Comparison of ENCODE assay signal across 23 mouse cellular contexts in genomic region chr11:72566304-72566703, GRCm38 (mm10). TPM values are rescaled to one million over a fixed set of nuclear protein-coding genes. Genes with fewer than 3 reads are reported as not detected.
DNase-seq lines count a peak whose midpoint lies in the region; ATAC-seq and TF ChIP-seq lines count a peak whose summit lies in the region.
"Had no signal": no experiment of that assay in that cellular context is flagged by ENCODE, and none has a peak within 500 bp of the region (broad histone marks: within the 10 kb centered on the region; RNA-seq: fewer than 3 reads in every experiment).

No protein-coding gene starts in this region.

- H3K4me1 ChIP-seq in liver, postnatal 0 days (ENCODE audit: insufficient read depth): peaks cover 4% of the 10 kb centered on the region; the same call in 1 of the 2 replicates

- H3K36me3 ChIP-seq in liver, postnatal 0 days (replicated peaks; ENCODE audit: insufficient read depth, low read length): no peaks in the 10 kb centered on the region
- H3K36me3 ChIP-seq: G1E had no signal

- peak; percentile 56; the same call in 1 of the 2 replicates for ATAC-seq in liver, postnatal 0 days
- ATAC-seq: activated CD4-positive, CD25-positive, alpha-beta regulatory T cell, adult 4 months; CD4-positive, CD25-positive, alpha-beta regulatory T cell, adult 4 months; Patski had no signal

- intact Hi-C loops in left cerebral cortex, adult 2 months (cut with DNase I): loop anchor here (1.0 to 2.0 kb wide), 3 partner anchors 44 to 452 kb away; partner anchors contain the start of gene Camkk1
- intact Hi-C loops in left cerebral cortex, postnatal 4 days (cut with DNase I): loop anchor here (10.0 kb wide), 3 partner anchors 112 to 342 kb away; no protein-coding TSS in a partner anchor

- no peak overlapping the region for H3K9ac ChIP-seq in liver, postnatal 0 days (replicated peaks)

- 76% methylated on average over 7 of the region's 7 CpGs for WGBS in liver, postnatal 0 days (ENCODE audit: insufficient replicate concordance)

- H3K4me3 ChIP-seq in layer of hippocampus, adult 2 months: no peak overlapping the region
- H3K4me3 ChIP-seq in left cerebral cortex, adult 2 months: no peak overlapping the region
- no peak overlapping the region for H3K4me3 ChIP-seq in liver, postnatal 0 days (ENCODE audit: low read depth, low read length)

- no peak for TF ChIP-seq CTCF in layer of hippocampus, adult 2 months (conservative IDR thresholded peaks at IDR 0.05)
- TF ChIP-seq CTCF in left cerebral cortex, adult 2 months (IDR thresholded peaks at IDR 0.05): no peak
- no peak for TF ChIP-seq CTCF in liver, postnatal 0 days (IDR thresholded peaks at IDR 0.05; ENCODE audit: low read depth)

- 0 out of 2 replicates have a peak, but pooled peaks cover 3% of the 10 kb centered on the region for H3K27me3 ChIP-seq in liver, postnatal 0 days (ENCODE audit: insufficient read depth, low read length)
- H3K27me3 ChIP-seq: CH12.LX, Patski had no signal

- H3K27ac ChIP-seq in layer of hippocampus, adult 2 months: peak overlapping the region; percentile 85
- H3K27ac ChIP-seq in left cerebral cortex, adult 2 months: peak overlapping the region; percentile 21; the same call in 1 of the 2 replicates
- no peak overlapping the region for H3K27ac ChIP-seq in liver, postnatal 0 days (ENCODE audit: low read depth)

- TF ChIP-seq EP300 in liver, postnatal 0 days (IDR thresholded peaks at IDR 0.05; ENCODE audit: low read depth): no peak

- H3K9me3 ChIP-seq in liver, postnatal 0 days (ENCODE audit: low read length): no peaks in the 10 kb centered on the region
- H3K9me3 ChIP-seq: G1E had no signal

- no peak overlapping the region for H3K4me2 ChIP-seq in liver, postnatal 0 days (ENCODE audit: low read depth, low read length)

- peak; percentile 58 for DNase-seq in heart, adult 11 months
- no peak for DNase-seq in heart, adult 8-10 months (ENCODE audit: low spot score)
- no peak for DNase-seq in layer of hippocampus, adult 2 months (ENCODE audit: low spot score in 2 of 2)
- no peak for DNase-seq in layer of hippocampus, adult 18-20 months (ENCODE audit: low spot score in 2 of 2)
- no peak for DNase-seq in left cerebral cortex, adult 2 months (ENCODE audit: extremely low spot score in 1 of 2, low spot score in 2 of 2)
- no peak for DNase-seq in left cerebral cortex, postnatal 4 days
- no peak for DNase-seq in liver, postnatal 0 days
- DNase-seq in liver: no peak
- DNase-seq: adrenal gland, adult 2 months; adrenal gland, adult 8-10 months; adrenal gland, postnatal 10 days; adrenal gland, postnatal 14 days; adrenal gland, postnatal 25 days; adrenal gland, postnatal 36 days; B cell, adult 2 months; cerebellum, adult 11 months; cerebellum, adult 11-12 months had no signal

RNA-seq across cellular contexts. Expression of gene Spns3, which starts 16.0 kb away (rescaled TPM):
- total RNA-seq in heart, adult 8-10 months (2022): under 1 TPM in 1 of 4 experiments, not detected in 3; 0.14 TPM
- under 1 TPM; 0.13 to 0.47 TPM for total RNA-seq in layer of hippocampus, adult 2 months (2021)
- total RNA-seq in layer of hippocampus, adult 18-20 months (2021): under 1 TPM; 0.25 to 0.27 TPM
- total RNA-seq in left cerebral cortex, adult 2 months (2021): under 1 TPM; 0.38 to 0.47 TPM
- total RNA-seq in left cerebral cortex, postnatal 4 days (2021): under 1 TPM; 0.18 to 0.26 TPM
- 1.8 and 1.9 TPM in 2 replicates for polyA plus RNA-seq in liver, postnatal 0 days (2015; fragmentation: Nextera tagmentation; extraction: Ambion mirVana)
- polyA plus RNA-seq: C2C12, G1E had no signal

RNA-seq across cellular contexts. Expression of gene Ube2g1, which starts 40.8 kb away (rescaled TPM):
- 10 to 100 TPM; 52.5 to 66.4 (median 60.5) TPM for total RNA-seq in heart, adult 8-10 months (2022)
- total RNA-seq in layer of hippocampus, adult 2 months (2021): 10 to 100 TPM; 44.1 to 44.7 TPM
- total RNA-seq in layer of hippocampus, adult 18-20 months (2021): 10 to 100 TPM; 40.8 to 42.9 TPM
- 10 to 100 TPM; 51.2 to 52.2 TPM for total RNA-seq in left cerebral cortex, adult 2 months (2021)
- 10 to 100 TPM; 65.6 to 72.0 TPM for total RNA-seq in left cerebral cortex, postnatal 4 days (2021)
- 28.1 and 28.6 TPM in 2 replicates for polyA plus RNA-seq in liver, postnatal 0 days (2015; fragmentation: Nextera tagmentation; extraction: Ambion mirVana)
